In genomic region chr5:72244134-72244533, GRCm38 (mm10) we compare ENCODE assay signal across 9 mouse cellular contexts.
DNase-seq lines count a peak whose midpoint lies in the region; TF ChIP-seq lines count a peak whose summit lies in the region.
"Had no signal": no experiment of that assay in that cellular context is flagged by ENCODE, and none has a peak within 500 bp of the region (broad histone marks: within the 10 kb centered on the region; RNA-seq: fewer than 3 reads in every experiment).

No protein-coding gene starts in this region.

- H3K4me3 ChIP-seq in bone marrow, adult 2 months (replicated peaks; ENCODE audit: control insufficient read depth, low read depth, low read length): no peak overlapping the region
- no peak overlapping the region for H3K4me3 ChIP-seq in layer of hippocampus, adult 2 months
- H3K4me3 ChIP-seq: heart, embryonic 13.5 days; megakaryocyte, embryonic 14.5 days had no signal

- no peak for TF ChIP-seq POLR2A in bone marrow, adult 2 months (IDR thresholded peaks at IDR 0.05; ENCODE audit: borderline replicate concordance, control insufficient read depth, low read depth, low read length)

- 71% methylated on average over 3 of the region's 3 CpGs for WGBS in bone marrow, adult 2 months

- TF ChIP-seq CTCF in bone marrow, adult 2 months (IDR thresholded peaks at IDR 0.05; ENCODE audit: control insufficient read depth, insufficient read depth, low read length): 0 out of 2 replicates have a peak, but pooled peaks have one; percentile 15
- TF ChIP-seq CTCF in layer of hippocampus, adult 2 months (conservative IDR thresholded peaks at IDR 0.05): peak; percentile 30; the same call in 1 of the 2 replicates

- peak; percentile 54 to 67 for DNase-seq in left cerebral cortex, adult 18-20 months (ENCODE audit: low spot score in 2 of 2)
- no peak for DNase-seq in left cerebral cortex, adult 11 months (ENCODE audit: low spot score)
- peak; percentile 32 to 70 for DNase-seq in frontal cortex, adult 2 months (ENCODE audit: extremely low spot score in 1 of 2, low spot score in 1 of 2)
- DNase-seq in layer of hippocampus, adult 2 months (ENCODE audit: low spot score in 2 of 2): peak; percentile 55 to 64
- peak; percentile 45 to 62 for DNase-seq in right cerebral cortex, adult 2 months (ENCODE audit: low spot score in 2 of 2)
- no peak for DNase-seq in embryo, embryonic 11 days

- no peak overlapping the region for H3K27ac ChIP-seq in bone marrow, adult 2 months (ENCODE audit: control insufficient read depth, insufficient read depth, low read depth, low read length, poor library complexity)
- H3K27ac ChIP-seq in layer of hippocampus, adult 2 months: no peak overlapping the region; the same call in 1 of the 2 replicates
- H3K27ac ChIP-seq: heart, embryonic 13.5 days had no signal

- H3K4me1 ChIP-seq in bone marrow, adult 2 months (ENCODE audit: control insufficient read depth, insufficient read depth, low read length): no peaks in the 10 kb centered on the region
- H3K4me1 ChIP-seq: heart, embryonic 13.5 days; megakaryocyte, embryonic 14.5 days had no signal

Comparison
In these comparisons a context has a peak if more than half of its experiments do, and no peak if none do; other contexts are left out.
1. DNase-seq: peak in left cerebral cortex, adult 18-20 months (2 of 2), frontal cortex, adult 2 months (2 of 2), layer of hippocampus, adult 2 months (2 of 2) and right cerebral cortex, adult 2 months (2 of 2); none in left cerebral cortex, adult 11 months (single experiment) and embryo, embryonic 11 days (single experiment).